Mouse (Mus musculus): ENCODE data around the gene Cldn14.

- no peak for TF ChIP-seq FOSL1 (IDR thresholded peaks at IDR 0.05; ENCODE audit: insufficient read depth, low read length, poor library complexity, severe bottlenecking)
- TF ChIP-seq CTCF (IDR thresholded peaks at IDR 0.05; ENCODE audit: control insufficient read depth, insufficient read depth, insufficient read length) = no peak
- TF ChIP-seq MYOG (IDR thresholded peaks at IDR 0.05; ENCODE audit: control insufficient read depth, extremely low read depth, insufficient read length) = no peak
Measured at GRCm38 (mm10) chr16:93961099-93961646, 47.5 kb downstream of the Cldn14 start.

Measured in C2C12 (cell line).